Mouse (Mus musculus) megakaryocyte, embryonic 14.5 days (primary cell): ENCODE measurements around the gene Nelfcd. TPM values are rescaled to one million over a fixed set of nuclear protein-coding genes. Genes with fewer than 3 reads are reported as not detected.
A peak's percentile ranks its signal among the peaks of the same experiment; 100 is the strongest.

ENCODE experiments used
- H3K27me3 ChIP-seq: replicated peaks from 2 replicates; pipeline ENCODE3; 2012; ENCODE audit warnings: inconsistent platforms
- H3K36me3 ChIP-seq: replicated peaks from 2 replicates; pipeline ENCODE3; 2012; ENCODE audit warnings: low read length, inconsistent platforms, mixed read lengths
- H3K4me1 ChIP-seq: 2 replicates; pipeline ENCODE4 v1.6.1; 2012; ENCODE audit warnings: inconsistent platforms
- H3K4me3 ChIP-seq: replicated peaks from 2 replicates; pipeline ENCODE3; 2012; ENCODE audit warnings: moderate library complexity, mild to moderate bottlenecking, inconsistent platforms
- H3K9me3 ChIP-seq: 2 replicates; pipeline ENCODE4 v1.6.1; 2012; ENCODE audit warnings: inconsistent platforms
- FLI1 ChIP-seq: IDR thresholded peaks from 2 replicates; pipeline ENCODE4 v1.6.1; 2012; ENCODE audit warnings: low read length, inconsistent platforms, mixed read lengths
- GATA1 ChIP-seq: IDR thresholded peaks from 3 replicates; pipeline ENCODE4 v1.6.1; 2012; ENCODE audit warnings: mixed read lengths, low read length, inconsistent platforms, borderline replicate concordance
- polyA plus RNA-seq: library from polyadenylated mRNA; stranded (reverse); fragments of >175 nt; gene quantifications from 2 replicates; pipeline ENCODE4 v1.2.3, GENCODE M21; 2012; ENCODE audit warnings: low replicate concordance; ENCODE audit not compliant: insufficient read depth

The Nelfcd gene
- polyA plus RNA-seq: 36.2 and 36.8 TPM in 2 replicates

DNA sequence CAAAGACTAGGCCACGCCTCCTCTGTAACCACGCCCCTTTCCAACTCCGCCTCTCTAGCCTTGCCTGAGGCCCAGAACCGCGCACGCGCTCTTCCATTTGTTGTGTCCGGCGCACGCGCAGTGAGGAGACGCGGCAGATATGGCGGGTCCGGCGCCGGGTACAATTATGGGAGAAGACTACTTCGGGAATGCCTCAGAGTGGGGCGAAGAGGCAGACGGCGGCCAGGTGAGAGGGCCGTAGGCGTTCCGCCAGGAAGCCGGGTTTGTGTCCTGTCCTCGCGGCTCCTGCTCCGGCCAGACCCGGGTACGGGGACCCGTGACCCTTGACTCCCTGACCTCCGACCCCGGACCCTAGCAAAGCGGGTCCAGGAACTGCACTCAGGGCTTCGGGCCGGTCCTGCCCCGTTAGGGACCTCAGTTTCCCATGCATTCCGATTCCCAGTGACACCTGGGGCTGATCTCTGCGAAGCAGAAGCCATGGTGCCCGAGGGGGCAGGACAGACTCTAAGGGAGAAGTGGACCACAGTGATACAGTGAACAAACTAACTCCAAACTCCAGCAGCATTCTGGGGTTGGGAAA, at the start of gene Nelfcd:
Gene Nelfcd, plus strand, starts transcription at position 74 of the 580 bp plus-strand sequence.
- H3K36me3 ChIP-seq: peaks cover 35% of the 10 kb centered on the region
- no peaks in the 10 kb centered on the region for H3K9me3 ChIP-seq
- no peaks in the 10 kb centered on the region for H3K27me3 ChIP-seq
- peak within 1 kb of the TSS; percentile 98 for H3K4me3 ChIP-seq
- TF ChIP-seq GATA1: no peak
- TF ChIP-seq FLI1: no peak
- peaks cover 45% of the 10 kb centered on the region for H3K4me1 ChIP-seq

DNA sequence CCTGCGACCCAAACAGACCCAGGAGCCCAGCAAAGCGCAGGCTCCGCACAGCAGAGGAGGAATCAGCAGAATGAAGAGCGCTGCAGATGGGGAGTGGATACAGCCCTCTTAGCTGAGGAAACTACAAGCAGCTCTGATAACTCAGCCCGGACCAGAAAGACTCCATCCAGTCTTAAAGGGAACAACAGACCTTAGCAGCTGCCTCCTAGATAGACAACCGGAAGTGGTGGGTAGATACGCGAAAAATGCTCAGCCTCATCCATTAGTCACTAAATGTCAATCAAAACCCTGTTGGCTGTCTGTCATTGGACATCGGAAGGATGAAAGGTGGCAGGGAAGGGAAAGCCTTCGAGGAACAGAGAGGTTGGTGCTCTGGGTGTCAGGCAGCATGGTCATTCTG, 49.0 kb upstream of the Nelfcd start:
- no peak overlapping the region for H3K4me3 ChIP-seq
- peaks cover 9% of the 10 kb centered on the region for H3K27me3 ChIP-seq

GRCm38 (mm10) chr2:174381021-174381420, 34.6 kb upstream of the Nelfcd start:
- Histone ChIP-seq H3K4me3 (no peak overlapping the region), H3K4me1 (peaks cover 5% of the 10 kb centered on the region), H3K27me3 (peaks cover 2% of the 10 kb centered on the region), H3K9me3 (peaks cover 6% of the 10 kb centered on the region; the same call in 1 of the 2 replicates), H3K36me3 (no peaks in the 10 kb centered on the region)
- TF ChIP-seq GATA1 (no peak), FLI1 (no peak)

More for the DNA sequence above, 49.0 kb upstream of the Nelfcd start:
- Histone ChIP-seq H3K36me3 (no peaks in the 10 kb centered on the region), H3K4me1 (peaks cover 13% of the 10 kb centered on the region), H3K9me3 (no peaks in the 10 kb centered on the region)
- TF ChIP-seq FLI1 (no peak), GATA1 (no peak)

- Histone ChIP-seq H3K4me3 (no peak overlapping the region), H3K36me3 (no peaks in the 10 kb centered on the region), H3K27me3 (peaks cover 3% of the 10 kb centered on the region), H3K4me1 (peaks cover 9% of the 10 kb centered on the region; the same call in 1 of the 2 replicates), H3K9me3 (peaks cover 13% of the 10 kb centered on the region)
- no peak for TF ChIP-seq GATA1
- no peak for TF ChIP-seq FLI1
These were observed 23.7 kb upstream of the Nelfcd start for GRCm38 (mm10) chr2:174391936-174392335.

GRCm38 (mm10) chr2:174392554-174392953, 23.1 kb upstream of the Nelfcd start:
- Histone ChIP-seq H3K9me3 (peaks cover 13% of the 10 kb centered on the region), H3K4me1 (peaks cover 6% of the 10 kb centered on the region; the same call in 1 of the 2 replicates), H3K27me3 (peaks cover 3% of the 10 kb centered on the region), H3K36me3 (no peaks in the 10 kb centered on the region), H3K4me3 (no peak overlapping the region)
- TF ChIP-seq GATA1 (no peak), FLI1 (no peak)

DNA sequence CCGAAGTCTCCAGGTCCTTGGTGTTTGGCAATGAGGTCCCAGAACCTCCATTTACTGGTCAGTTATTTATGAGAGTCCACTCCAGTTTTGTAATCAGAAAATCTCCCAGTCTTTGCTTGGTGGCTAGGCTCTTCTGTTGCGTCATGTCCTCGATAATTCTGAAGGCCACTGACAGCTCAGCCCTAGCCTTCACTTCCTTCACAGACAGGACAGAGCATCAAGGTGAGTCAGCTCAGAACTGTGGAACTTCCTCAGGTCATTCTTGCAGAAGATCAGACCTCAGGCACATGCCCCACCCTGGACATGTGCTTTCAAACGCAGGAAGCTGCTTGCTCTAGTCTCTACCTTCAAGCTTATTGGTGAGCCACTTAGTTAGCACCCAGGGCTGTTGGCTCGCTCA, 22.2 kb upstream of the Nelfcd start:
- Histone ChIP-seq H3K36me3 (no peaks in the 10 kb centered on the region), H3K4me1 (peaks cover 6% of the 10 kb centered on the region; the same call in 1 of the 2 replicates), H3K4me3 (no peak overlapping the region), H3K9me3 (peaks cover 13% of the 10 kb centered on the region), H3K27me3 (peaks cover 6% of the 10 kb centered on the region)
- no peak for TF ChIP-seq GATA1
- no peak for TF ChIP-seq FLI1

GRCm38 (mm10) chr2:174396643-174397042, 19.0 kb upstream of the Nelfcd start:
- Histone ChIP-seq H3K27me3 (peaks cover 9% of the 10 kb centered on the region), H3K36me3 (no peaks in the 10 kb centered on the region), H3K4me1 (peaks cover 8% of the 10 kb centered on the region; the same call in 1 of the 2 replicates), H3K9me3 (peaks cover 7% of the 10 kb centered on the region), H3K4me3 (no peak overlapping the region)
- TF ChIP-seq GATA1 (no peak), FLI1 (no peak)

DNA sequence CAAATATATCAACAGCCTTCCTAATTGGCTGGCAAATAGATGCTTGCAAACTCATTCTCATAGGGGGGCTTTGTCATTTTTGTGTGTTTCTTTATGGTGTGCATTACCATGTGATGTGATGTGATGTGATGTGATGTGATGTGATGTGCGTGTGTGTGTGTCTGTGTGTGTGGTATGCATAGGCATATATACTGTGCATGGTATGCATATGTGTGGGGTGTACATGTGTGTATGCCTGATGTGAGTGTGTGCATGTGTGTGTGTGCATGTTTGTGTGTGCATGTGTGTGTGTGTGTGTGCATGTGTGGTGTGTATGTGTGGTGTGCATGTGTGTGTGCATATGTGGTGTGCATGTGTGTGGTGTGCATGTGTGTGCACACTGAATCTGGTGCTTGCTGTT, 18.5 kb upstream of the Nelfcd start:
- Histone ChIP-seq H3K36me3 (no peaks in the 10 kb centered on the region), H3K4me3 (peak overlapping the region; percentile 62), H3K4me1 (peaks cover 8% of the 10 kb centered on the region; the same call in 1 of the 2 replicates), H3K9me3 (peaks cover 3% of the 10 kb centered on the region), H3K27me3 (peaks cover 9% of the 10 kb centered on the region)
- no peak for TF ChIP-seq GATA1
- no peak for TF ChIP-seq FLI1

GRCm38 (mm10) chr2:174397881-174398280, 17.7 kb upstream of the Nelfcd start:
- H3K27me3 ChIP-seq: peaks cover 9% of the 10 kb centered on the region
- no peaks in the 10 kb centered on the region for H3K9me3 ChIP-seq
- no peak overlapping the region for H3K4me3 ChIP-seq
- H3K36me3 ChIP-seq: no peaks in the 10 kb centered on the region
- H3K4me1 ChIP-seq: peaks cover 8% of the 10 kb centered on the region; the same call in 1 of the 2 replicates
- TF ChIP-seq GATA1: no peak
- no peak for TF ChIP-seq FLI1

DNA sequence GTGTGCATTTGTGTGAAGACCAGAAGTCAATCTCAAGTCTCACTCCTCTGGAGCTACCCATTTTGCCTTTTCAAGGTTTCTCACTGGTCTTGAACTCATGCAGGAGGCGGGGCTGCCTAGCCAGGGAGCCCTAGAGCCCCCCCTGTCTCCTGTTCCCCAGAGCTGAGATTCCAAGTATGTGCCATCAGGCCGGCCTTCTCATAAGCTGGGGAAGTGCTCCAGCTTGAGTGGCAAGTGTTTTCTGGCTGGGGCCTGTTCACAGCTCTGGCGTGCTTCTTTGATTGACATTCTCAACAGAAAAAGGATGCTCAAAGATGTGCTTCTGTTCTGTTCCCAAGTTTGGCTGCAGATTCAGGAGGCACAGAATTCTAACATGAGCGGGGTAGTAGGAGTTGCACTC, 15.2 kb upstream of the Nelfcd start:
- Histone ChIP-seq H3K4me3 (no peak overlapping the region), H3K36me3 (no peaks in the 10 kb centered on the region), H3K9me3 (no peaks in the 10 kb centered on the region), H3K27me3 (peaks cover 6% of the 10 kb centered on the region), H3K4me1 (peaks cover 3% of the 10 kb centered on the region; the same call in 1 of the 2 replicates)
- no peak for TF ChIP-seq GATA1
- no peak for TF ChIP-seq FLI1
